Mouse (Mus musculus): Measurements from ENCODE around the gene Elfn2.

GRCm38 (mm10) chr15:78720532-78720931 lies 2.0 kb upstream of the Elfn2 start:
- TF ChIP-seq POLR2A (IDR thresholded peaks at IDR 0.05; ENCODE audit: low read depth, low read length): no peak
- TF ChIP-seq CTCF (IDR thresholded peaks at IDR 0.05; ENCODE audit: extremely low read depth, insufficient read length, insufficient replicate concordance, low read depth, low read length): no peak
